Mouse (Mus musculus) heart, postnatal 25 days (tissue): ENCODE measurements around the gene Traip. TPM values are rescaled to one million over a fixed set of nuclear protein-coding genes. Genes with fewer than 3 reads are reported as not detected.
A peak's percentile ranks its signal among the peaks of the same experiment; 100 is the strongest.
"Not testable (repeated sequence)": the region's sequence is repeated elsewhere in the genome, so short reads cannot be mapped to it uniquely, and the experiment has no call there.

Source experiments
- DNase-seq: peaks from one replicate; pipeline ENCODE4 v3.0.0; 2022; ENCODE audit warnings: low spot score
- intact Hi-C: fragments of 180-260 bp; cut with DNase I; formaldehyde crosslinking; loops from one replicate; pipeline ENCODE4 v1.15.1; 2025
- total RNA-seq, 2 experiments: library from RNA; stranded (reverse); gene quantifications; 2 replicates each; pipeline ENCODE4 v1.2.3; 2021

Traip gene
- total RNA-seq, 2 experiments from 2014 or later, result 0.59 to 0.73 TPM

DNA sequence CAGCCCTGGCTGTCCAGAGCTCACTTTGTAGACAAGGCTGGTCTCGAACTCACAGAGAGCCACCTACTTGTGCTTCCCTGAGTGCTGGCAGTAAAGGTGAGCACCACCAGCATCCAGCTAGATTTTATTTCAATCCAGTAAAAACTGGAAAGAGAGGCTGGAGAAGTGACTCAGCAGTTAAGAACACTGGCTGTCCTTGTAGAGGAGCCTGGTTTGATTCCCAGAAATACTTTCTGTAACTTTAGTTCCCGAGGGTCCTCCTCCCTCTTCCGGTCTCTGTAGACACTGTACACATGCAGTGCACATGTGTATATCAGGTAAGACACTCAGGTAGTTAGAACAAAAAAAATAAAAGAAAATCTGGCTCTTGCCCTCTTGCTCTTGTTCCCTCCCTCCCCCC lies 38.0 kb downstream of the Traip start:
- no peak for DNase-seq
- intact Hi-C loops, result no loop called here

DNA sequence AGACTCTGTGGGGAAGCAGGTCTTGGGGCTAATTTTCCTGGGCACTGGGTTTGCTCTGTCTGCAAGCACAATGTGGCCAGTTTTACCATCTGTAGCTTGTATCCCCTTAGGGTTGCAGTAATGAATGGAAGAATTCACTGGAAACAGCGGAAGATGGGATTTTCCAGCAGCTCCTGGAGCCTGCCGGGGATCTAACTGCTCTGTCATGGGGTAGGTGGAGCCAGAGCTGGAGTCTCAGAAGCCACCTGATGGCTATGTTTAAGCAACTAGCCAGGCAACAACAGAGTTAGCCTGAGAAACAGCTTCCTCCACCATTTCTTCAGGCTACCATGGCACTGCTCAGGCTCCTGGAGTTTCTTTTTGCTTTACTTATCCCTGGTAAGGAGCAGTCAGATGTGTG lies 42.3 kb downstream of the Traip start, which contains the start of gene Cdhr4:
TSS of gene Cdhr4 (plus strand) at position 301 of the 400 bp plus-strand sequence.
- no peak for DNase-seq
- intact Hi-C loops, result no loop called here

DNA sequence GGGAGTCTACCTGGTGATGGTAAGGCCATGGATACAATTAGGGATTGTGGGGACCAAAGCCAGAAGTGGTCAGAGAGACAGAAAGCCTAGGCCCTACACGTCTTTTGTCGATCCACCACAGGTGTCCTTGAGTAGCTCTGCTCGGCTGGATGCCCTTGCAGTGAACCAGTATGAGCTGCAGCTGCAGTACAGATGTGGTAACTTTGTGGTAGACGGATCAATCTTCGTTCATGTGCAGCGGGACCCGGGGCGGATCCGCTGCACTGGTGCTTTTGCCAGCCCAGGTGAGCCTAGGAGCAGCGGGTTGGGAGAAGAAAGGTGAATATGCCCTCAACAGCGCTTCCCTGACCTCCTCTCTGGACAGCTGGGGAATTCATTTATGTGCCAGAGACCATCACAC lies 43.1 kb downstream of the Traip start:
- DNase-seq, result no peak
- intact Hi-C loops, result no loop called here

DNA sequence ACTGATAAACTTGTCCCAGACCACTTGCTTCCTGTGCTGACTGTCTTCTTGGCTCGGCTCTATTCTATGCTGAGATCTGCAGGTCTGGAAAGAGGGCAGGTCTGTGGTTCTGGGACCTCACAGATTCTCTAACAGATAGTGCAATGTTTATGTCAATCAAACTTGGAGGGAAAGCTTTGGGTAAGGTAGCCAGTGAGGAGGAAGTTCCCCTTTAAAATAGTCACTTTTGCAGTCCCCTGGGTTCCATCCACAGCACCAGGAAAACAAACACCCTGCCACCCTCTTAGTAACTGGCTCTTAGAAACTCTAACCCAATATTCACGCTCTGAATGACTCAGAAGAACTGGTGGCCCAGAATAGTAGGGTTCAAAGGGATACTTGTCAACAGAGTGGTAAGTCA lies 44.5 kb downstream of the Traip start:
- intact Hi-C loops, result no loop called here
- no peak for DNase-seq

DNA sequence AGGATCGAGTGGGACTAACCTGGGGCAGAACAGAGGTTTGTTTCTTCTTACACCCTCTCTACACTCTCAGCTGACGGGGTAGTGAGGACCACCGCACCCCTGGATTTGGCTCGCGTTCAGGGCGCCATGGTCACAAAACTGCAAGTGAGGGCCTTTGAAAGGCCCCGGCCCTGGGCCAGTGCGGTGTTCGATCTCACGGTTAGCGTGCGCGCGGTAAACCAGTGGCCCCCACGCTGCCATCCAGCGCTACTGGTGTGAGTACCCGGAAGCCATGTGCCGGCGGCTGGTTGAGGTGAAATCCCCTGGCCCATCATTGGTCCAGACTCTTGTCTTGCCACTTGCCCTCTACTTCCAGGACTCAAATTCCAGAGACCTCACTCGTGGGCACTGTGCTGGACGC lies 45.6 kb downstream of the Traip start:
- intact Hi-C loops, result no loop called here
- DNase-seq, result no peak

DNA sequence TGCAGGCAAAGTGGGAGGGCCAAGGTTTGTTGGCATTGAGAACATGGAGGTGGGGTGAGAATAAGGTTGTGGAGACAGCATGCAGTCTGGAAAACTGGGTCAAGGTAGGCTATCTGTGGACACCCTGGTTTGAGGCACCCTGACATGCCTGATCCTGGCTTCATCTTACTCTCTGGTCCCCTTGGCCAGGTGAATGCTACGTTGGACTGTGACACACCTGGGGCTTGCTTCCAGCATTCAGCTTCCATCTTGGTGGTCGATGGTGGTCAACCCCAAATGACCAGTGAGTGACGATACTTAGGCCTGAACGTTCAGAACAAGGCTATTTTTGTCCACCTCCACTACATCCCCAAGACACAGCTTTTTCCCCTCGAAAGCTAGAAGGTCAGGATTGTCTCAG lies 46.1 kb downstream of the Traip start, which contains the start of gene Gm20662:
TSS of gene Gm20662 (plus strand) at position 301 of the 400 bp plus-strand sequence.
- intact Hi-C loops, result no loop called here
- no peak for DNase-seq

DNA sequence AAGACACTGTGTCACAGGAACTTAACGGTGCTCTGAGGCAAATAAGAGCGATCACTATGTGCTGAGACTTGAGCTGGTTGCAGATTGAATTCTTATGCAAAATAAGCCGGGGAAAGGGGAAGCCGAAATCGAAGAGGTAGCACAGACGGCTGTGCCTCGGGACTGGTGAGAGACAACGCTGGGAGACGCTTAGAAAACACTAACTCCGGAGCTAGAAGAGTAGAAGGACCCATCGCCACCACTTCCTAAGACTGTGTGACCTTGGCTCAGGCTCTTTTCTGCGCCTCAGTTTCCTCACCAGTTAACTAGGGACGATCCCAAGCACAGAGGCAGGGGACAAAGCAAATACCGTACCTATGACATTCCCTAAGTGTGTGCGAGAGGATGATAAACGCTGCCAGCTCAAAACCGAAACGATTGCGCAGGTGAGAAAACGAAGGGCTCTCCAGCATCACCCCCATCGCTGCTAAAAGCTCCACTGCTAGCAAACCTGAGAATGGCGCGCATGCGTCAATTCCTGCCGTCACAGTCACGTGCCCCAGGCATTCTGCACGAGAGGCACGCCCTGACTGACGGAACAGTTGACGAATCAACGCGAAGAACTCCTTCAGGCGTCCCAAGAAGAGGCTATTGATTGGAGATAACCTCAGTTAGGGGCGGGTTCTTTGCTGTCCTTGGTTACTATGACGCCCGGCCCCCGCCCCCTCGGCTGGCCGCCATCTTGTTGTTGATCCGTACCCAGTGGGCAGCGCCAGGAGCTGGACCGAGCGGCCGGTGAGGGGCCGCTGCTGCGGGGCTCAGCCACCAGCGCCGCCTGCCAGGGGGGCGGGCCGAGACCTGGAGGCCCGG lies 52.2 kb downstream of the Traip start, which contains the start of gene Ip6k1:
TSS of gene Ip6k1 (plus strand) at position 580 of the 849 bp plus-strand sequence.
- DNase-seq, result peak; percentile 100
- intact Hi-C loops, result loop anchor here (5.0 kb wide), 1 partner anchor 50 kb away; the partner anchor contains the start of gene Amigo3

DNA sequence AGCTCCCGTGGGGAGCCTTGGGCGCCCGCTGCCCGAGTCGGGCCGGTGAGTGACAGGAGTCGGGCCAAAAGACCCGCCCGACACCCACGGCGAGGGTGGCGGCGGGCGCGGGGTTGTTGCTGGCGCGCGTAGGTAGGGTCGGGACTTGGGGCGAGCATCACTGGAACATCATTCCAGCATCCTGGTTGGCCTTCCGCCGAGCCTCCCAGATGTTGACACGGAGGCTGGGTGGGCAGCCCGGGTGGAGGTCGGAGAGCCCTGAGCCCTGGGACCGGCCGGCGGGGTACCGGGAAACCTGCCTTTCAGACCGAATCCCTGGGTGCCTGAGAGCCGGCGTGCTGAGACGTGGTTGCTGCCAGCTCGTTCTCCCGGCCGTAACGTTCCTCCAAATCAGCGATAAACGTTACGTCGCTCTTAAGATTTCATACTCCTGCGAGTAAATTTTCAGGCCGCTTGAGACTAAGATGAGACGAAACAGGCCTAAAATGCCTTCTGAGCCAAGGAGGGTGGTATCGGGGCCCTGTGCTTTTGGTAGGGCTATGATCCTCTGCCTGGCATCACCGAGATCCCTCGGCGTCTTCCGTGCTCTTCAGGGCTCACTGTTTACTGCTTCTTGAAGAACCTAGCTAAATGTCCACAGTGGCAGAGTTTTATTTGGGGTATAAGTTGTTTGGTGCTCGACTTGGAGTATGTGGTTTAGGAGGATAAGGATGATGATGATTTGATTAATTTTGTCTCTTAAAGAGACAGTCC lies 53.0 kb downstream of the Traip start:
- DNase-seq, result no peak
- intact Hi-C loops, result loop anchor here (5.0 kb wide), 1 partner anchor 49 kb away; the partner anchor contains the start of gene Amigo3

DNA sequence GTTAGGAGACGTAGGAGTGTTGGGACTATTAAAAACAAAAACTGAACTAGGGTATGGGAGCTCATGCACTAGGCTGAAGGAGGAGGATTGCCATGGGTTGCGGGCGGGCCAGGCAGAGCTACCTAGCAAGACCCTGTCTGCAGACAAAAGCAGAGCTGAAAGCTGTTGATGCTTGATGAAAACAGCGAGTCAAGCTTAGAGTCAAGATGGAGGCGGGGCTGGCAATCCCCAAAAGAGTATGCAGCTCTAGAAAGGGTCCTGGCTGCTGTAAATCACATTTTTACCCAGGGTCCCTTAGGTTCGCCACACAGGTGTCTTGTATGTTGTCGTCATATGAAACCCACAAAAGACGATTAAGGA lies 53.6 kb downstream of the Traip start:
- no peak for DNase-seq
- intact Hi-C loops, result loop anchor here (5.0 kb wide), 1 partner anchor 49 kb away; the partner anchor contains the start of gene Amigo3

DNA sequence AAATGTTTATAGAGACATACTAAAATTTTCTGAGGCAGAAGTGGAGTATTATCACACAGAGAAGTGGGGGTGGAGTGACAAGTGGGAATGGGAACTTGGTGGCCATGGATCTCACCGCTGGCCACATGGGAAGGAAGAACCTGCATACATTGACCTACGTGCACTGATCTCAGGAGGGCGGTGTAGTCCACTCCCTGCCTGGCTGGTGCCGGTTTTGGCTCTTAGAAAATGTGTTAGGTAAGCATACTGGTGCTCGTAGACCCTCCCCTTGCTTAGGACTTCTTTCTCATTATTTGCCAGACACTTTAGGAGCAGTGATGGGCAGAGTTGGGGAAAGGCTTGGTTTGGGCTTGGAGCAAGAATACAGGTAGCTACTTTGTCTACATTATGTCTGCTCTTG lies 58.1 kb downstream of the Traip start:
- intact Hi-C loops, result no loop called here
- no peak for DNase-seq

DNA sequence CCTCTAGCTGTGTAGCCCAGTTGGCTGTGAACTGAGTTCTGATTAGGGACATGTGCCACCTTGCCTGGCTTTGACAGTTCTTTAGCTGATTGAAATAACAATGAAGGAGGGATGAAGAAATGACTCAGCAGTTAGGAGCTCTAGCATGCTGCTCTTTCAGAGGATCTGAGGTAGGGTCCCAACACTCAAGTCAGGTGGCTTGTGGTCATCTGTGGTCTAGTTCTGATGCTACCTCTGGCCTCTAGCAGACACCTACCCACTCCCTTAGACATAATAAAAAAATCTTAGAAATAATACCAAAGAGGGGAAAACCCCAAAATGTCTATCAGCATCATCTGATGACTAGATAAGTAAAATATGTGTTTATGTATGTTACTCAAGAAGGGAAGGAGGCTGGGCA lies 60.4 kb downstream of the Traip start:
- intact Hi-C loops, result no loop called here
- DNase-seq, result no peak

DNA sequence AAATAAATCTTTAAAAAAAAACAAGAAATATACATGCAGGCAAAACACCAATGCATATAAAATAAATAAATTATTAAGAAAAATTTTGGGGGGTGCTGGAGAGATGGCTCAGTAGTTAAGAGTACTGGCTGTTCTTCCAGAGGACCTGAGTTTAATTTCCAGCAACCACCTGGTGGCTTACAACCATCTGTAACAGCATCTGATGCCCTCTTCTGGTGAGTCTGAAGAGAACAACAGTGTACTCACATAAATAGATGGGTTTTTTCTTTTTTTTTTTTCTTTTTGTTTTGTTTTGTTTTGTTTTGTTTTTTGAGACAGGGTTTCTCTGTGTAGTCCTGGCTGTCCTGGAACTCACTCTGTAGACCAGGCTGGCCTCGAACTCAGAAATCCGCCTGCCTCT lies 63.6 kb downstream of the Traip start:
- intact Hi-C loops, DNase-seq: not testable (repeated sequence)

DNA sequence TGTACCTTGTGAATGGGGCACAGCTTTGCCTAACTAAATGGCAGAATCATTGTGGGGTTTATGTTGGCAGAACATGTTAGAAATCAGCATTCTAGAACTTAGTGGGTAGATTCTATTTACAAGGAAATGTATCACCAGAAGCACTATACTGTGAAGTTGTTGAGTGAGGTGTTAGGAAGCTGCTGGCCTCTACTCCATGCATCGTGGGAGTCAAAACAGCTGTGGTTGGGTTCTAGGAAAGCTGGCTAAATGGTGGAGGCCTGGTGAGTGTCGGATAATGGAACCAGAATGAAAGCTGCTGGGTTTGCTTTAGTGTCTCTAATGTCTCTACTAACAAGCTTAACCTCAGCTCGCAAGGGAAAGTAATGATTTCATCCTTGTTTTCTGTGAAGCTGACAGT lies 67.2 kb downstream of the Traip start:
- intact Hi-C loops, result no loop called here
- DNase-seq, result no peak

DNA sequence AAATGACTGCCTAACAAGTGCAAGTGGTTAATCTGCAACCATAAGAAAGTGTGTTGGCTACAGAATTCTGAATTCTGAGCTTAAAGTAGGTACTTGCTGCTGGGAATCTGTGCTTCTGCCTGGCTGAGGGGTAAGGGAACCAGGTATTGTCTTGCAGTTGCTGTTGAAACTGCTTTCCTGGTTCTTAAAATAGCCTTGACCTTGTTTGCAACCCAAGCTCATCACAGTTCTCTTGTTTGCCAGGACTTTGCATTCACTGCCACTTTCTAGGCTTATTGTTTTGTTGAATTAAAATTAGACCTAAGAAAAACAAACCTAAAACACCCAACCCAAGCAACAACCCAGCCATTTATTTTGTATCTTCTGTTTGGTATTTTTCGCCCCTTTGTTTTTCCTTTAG lies 70.8 kb downstream of the Traip start:
- DNase-seq, result no peak
- intact Hi-C loops, result no loop called here

Other genes with a start within 250 kb of the Traip start
- gene Sema3f, start 239.7 kb upstream of the Traip start, total RNA-seq, result 10 to 100 TPM; 15.1 to 15.8 TPM
- gene Rbm5, start 179.1 kb upstream of the Traip start, total RNA-seq, result 10 to 100 TPM; 48.0 to 62.7 TPM
- 10 to 100 TPM; 29.9 to 30.3 TPM for gene Rbm6, start 76.9 kb upstream of the Traip start, total RNA-seq
- gene Mon1a, start 62.0 kb upstream of the Traip start, total RNA-seq, result 10 to 100 TPM; 10.8 to 11.2 TPM
- gene Mst1r, start 43.3 kb upstream of the Traip start, total RNA-seq, result 1 to 10 TPM; 2.4 to 3.4 TPM
- gene Actl11, start 21.7 kb upstream of the Traip start, total RNA-seq, result not detected
- gene Camkv, start 14.5 kb upstream of the Traip start, total RNA-seq, result not detected
- 10 to 100 TPM; 12.0 to 14.9 TPM for gene Uba7, start 25.4 kb downstream of the Traip start, total RNA-seq
- under 1 TPM in 1 of 2 experiments, not detected in 1; 0.60 TPM for gene Gm20661, start 32.9 kb downstream of the Traip start, total RNA-seq
- gene Inka1, start 35.7 kb downstream of the Traip start, total RNA-seq, result 10 to 100 TPM in 1 of 2 experiments, 1 to 10 TPM in 1; 9.9 to 11.1 TPM
- gene Cdhr4, start 42.4 kb downstream of the Traip start, total RNA-seq, result 1 to 10 TPM in 1 of 2 experiments, under 1 TPM in 1; 0.87 to 1.0 TPM
- gene Gm20662, start 46.2 kb downstream of the Traip start, total RNA-seq, result 1 to 10 TPM; 1.1 to 1.4 TPM
- gene Ip6k1, start 52.4 kb downstream of the Traip start, total RNA-seq, result 10 to 100 TPM; 44.8 TPM
- 10 to 100 TPM in 1 of 2 experiments, 1 to 10 TPM in 1; 9.4 to 10.7 TPM for gene Gmppb, start 99.1 kb downstream of the Traip start, total RNA-seq
- 1 to 10 TPM; 1.8 TPM for gene Amigo3, start 103.0 kb downstream of the Traip start, total RNA-seq
- gene Mst1, start 130.3 kb downstream of the Traip start, total RNA-seq, result not detected
- 100 to 1,000 TPM in 1 of 2 experiments, 10 to 100 TPM in 1; 90.1 to 112 TPM for gene Rnf123, start 133.2 kb downstream of the Traip start, total RNA-seq
- 10 to 100 TPM; 43.1 to 45.4 TPM for gene Apeh, start 144.5 kb downstream of the Traip start, total RNA-seq
- gene Bsn, start 240.2 kb downstream of the Traip start, total RNA-seq, result under 1 TPM; 0.03 TPM